Mouse (Mus musculus) embryo, embryonic 10 days (tissue): ENCODE data around the gene Cuta.

Experiments
- DNase-seq: peaks from one replicate; pipeline ENCODE4 v3.0.0-alpha.2; 2015; ENCODE audit warnings: low spot score

Cuta gene

GRCm38 (mm10) chr17:26956309-26956708 is 16.9 kb upstream of the Cuta start:
- no peak for DNase-seq

- no peak for DNase-seq
Measured at GRCm38 (mm10) chr17:26953726-26954125, 14.4 kb upstream of the Cuta start.

- no peak for DNase-seq
Measured at GRCm38 (mm10) chr17:26953201-26953600, 13.8 kb upstream of the Cuta start.

- DNase-seq = no peak
Measured at GRCm38 (mm10) chr17:26951952-26952877, 12.8 kb upstream of the Cuta start.

GRCm38 (mm10) chr17:26951406-26951805 is 12.0 kb upstream of the Cuta start:
- peak; percentile 90 for DNase-seq

GRCm38 (mm10) chr17:26950560-26951288 is 11.4 kb upstream of the Cuta start:
- DNase-seq = no peak

- no peak for DNase-seq
Measured at GRCm38 (mm10) chr17:26949866-26950265, 10.5 kb upstream of the Cuta start.

- peak; percentile 67 for DNase-seq
Measured at GRCm38 (mm10) chr17:26949051-26949577, 9.7 kb upstream of the Cuta start.

GRCm38 (mm10) chr17:26948316-26949050 is 9.1 kb upstream of the Cuta start:
- DNase-seq = peak; percentile 63

- no peak for DNase-seq
Measured at GRCm38 (mm10) chr17:26947231-26948100, 8.1 kb upstream of the Cuta start.

- DNase-seq = peak; percentile 79
Measured at GRCm38 (mm10) chr17:26946567-26946966, 7.2 kb upstream of the Cuta start.

- no peak for DNase-seq
Measured at GRCm38 (mm10) chr17:26945824-26946495, 6.6 kb upstream of the Cuta start.

- DNase-seq = no peak
Measured at GRCm38 (mm10) chr17:26941841-26942570, 2.6 kb upstream of the Cuta start.

GRCm38 (mm10) chr17:26941031-26941789 is 1.8 kb upstream of the Cuta start, which contains the start of gene Syngap1:
TSS of gene Syngap1 (plus strand) at chr17:26941253.
- peak; percentile 47 for DNase-seq

- no peak for DNase-seq
Measured at GRCm38 (mm10) chr17:26939973-26940300, 568 bp upstream of the Cuta start.

- DNase-seq = no peak
Measured at GRCm38 (mm10) chr17:26938731-26939130, 638 bp downstream of the Cuta start.

- DNase-seq = no peak
Measured at GRCm38 (mm10) chr17:26937883-26938695, 1.3 kb downstream of the Cuta start.
